Mouse (Mus musculus): Measurements from ENCODE around the gene Smad1. TPM values are rescaled to one million over a fixed set of nuclear protein-coding genes. Genes with fewer than 3 reads are reported as not detected.
"Not testable (repeated sequence)": the region's sequence is repeated elsewhere in the genome, so short reads cannot be mapped to it uniquely, and the experiment has no call there.

Smad1 gene
- total RNA-seq (2022) = 10 to 100 TPM; 31.1 to 36.5 (median 32.2) TPM

- DNase-seq (ENCODE audit: low spot score in 2 of 2) = peak; percentile 91 to 94
Measured at GRCm38 (mm10) chr8:79398994-79399650, at the start of gene Smad1. TSS of gene Smad1 (minus strand) at chr8:79399518.

- no peak for DNase-seq (ENCODE audit: low spot score in 2 of 2)
Measured at GRCm38 (mm10) chr8:79447260-79447853, 48.0 kb upstream of the Smad1 start.

DNA sequence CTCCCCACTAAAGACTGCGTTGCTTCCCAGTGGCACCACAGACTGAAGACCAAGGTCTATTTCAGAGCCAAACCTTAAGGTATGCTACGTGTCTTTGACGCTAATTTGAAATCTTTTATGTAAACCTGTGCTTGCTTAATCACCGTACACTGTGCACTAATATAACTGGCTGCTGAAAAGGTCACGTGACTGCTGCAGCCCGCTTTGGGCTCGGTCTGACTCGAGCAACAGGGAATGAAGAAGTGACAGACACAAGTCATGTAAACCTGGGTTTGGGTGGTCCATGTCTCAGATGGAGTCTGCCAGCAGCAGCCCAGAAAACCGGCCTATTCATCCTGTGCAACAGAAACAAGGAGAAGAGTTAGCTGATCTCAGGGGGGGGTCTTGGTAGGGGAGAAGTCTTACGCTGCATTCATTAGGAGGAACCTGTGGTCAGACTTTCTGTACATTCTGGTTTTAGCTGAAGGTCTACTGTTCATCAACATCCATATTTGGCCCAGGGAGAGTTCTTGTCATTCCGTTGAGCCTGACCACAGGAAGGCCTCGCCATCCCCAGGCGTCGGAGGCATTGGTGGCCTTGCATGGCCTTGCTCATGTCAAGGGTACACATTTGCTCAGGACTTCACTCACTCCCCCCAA, 44.3 kb upstream of the Smad1 start:
- DNase-seq (ENCODE audit: low spot score in 2 of 2) = no peak

GRCm38 (mm10) chr8:79433953-79434500, 34.7 kb upstream of the Smad1 start:
- DNase-seq (ENCODE audit: low spot score in 2 of 2) = no peak

GRCm38 (mm10) chr8:79414907-79415306, 15.6 kb upstream of the Smad1 start:
- no peak for DNase-seq (ENCODE audit: low spot score in 2 of 2)

DNA sequence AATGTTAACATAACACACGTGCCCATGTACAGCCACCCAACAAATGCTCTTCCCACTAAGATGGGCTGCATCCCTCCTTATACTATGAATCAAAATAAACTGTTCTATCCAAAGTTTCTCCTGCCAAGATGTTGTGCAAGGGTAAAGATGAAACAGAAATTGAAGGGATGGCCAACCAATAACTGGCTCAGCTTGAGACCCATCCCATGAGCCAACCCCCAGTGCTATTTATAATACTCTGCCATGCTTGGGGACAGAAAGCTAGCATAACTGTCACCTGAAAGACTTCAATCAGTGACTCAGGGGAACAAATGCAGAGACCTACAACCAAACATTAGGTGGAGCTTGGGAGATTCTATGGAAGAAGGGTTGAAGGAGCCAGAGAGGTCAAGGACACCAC, 11.2 kb upstream of the Smad1 start:
- no peak for DNase-seq (ENCODE audit: low spot score in 2 of 2)

DNA sequence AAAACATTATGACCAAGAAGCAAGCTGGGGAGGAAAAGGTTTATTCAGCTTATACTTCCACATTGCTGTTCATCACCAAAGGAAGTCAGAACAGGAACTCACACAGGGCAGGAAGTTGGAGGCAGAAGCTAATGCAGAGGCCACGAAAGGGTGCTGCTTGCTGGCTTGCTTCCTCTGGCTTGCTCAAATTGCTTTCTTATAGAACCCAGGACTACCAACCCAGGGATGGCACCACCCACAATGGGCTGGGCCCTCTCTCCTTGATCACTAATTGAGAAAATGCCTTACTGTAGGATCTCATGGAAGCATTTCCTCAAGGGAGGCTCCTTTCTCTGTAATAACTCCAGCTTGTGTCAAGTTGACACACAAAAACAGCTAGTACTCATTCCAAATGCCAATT, 8.0 kb upstream of the Smad1 start:
- DNase-seq (ENCODE audit: low spot score in 2 of 2) = not testable (repeated sequence)

DNA sequence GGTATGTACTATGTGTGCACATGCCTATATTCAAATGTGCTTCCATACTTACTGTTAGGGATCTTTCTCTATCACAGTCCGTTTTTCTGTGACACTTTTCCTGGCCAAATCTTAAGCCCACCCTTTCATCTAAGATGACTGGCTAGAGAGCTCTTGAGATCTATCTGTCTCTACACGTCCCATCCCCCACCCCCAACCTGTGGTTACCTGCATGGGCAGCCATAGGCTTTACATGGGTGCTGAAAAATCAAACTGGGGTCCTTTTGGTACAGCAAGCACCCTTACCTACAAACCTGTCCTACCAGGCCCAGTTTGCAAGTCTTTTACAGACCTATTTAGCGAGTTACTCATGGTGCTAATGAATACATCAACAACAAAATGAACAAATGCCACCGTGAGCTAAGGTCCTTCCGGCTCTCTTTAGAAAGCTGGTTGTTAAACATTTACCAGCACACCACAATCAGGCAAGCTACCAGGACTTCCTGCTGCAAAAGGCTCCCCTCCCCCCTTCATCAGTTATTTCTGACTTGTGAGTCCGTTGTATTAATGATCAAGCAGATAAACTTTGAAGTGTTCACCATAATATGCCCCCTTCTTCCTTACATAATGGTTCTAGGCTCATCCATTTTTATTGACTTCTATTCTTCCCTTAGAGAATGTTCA, 5.7 kb upstream of the Smad1 start:
- no peak for DNase-seq (ENCODE audit: low spot score in 2 of 2)

DNA sequence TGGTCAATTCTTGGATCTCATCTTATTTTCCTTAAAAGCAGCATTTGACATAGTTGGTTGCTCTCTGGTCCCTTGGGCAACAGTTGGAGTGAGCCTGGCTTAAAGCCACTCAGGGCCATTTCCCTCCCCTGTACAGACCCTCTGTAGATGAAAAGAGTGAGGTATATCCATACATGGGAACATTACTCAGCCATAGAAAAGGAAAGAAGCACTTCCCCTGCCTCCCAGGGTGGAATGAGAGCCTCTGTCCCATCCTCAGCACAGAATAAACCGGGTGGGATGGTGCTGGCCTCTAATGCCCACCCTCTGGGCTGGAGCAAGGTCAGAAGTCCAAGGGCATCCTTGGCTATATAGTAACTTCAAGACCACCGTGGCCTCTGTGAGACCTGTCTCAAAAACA, 1.4 kb upstream of the Smad1 start:
- no peak for DNase-seq (ENCODE audit: low spot score in 2 of 2)

GRCm38 (mm10) chr8:79398251-79398981, 902 bp downstream of the Smad1 start:
- no peak for DNase-seq (ENCODE audit: low spot score in 2 of 2)

DNA sequence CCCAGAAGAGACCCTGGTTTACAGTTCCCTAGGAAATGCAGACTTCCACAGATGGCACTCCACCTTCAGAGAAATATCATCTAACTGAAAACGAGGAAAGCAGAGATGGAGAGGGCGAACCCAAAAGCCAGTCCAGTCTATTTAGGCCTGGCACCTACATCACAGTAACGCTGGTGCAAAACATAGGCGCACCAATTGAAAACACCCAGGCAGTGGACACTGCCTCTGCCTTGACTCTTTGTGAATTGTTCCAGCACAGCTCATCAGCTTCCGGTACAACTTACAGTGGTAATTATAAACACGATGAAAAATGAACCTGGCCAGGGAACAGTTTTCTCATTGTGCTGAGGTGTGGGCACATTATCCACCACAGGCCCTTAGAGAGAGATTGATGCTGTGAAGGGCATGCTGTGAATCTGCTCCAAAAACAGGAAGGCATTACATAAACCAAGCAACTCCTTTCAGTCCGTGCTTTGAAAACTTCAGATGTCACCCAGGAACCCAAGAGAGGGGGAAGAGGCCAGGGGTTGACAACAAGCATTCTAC, 1.5 kb downstream of the Smad1 start:
- no peak for DNase-seq (ENCODE audit: low spot score in 2 of 2)

- DNase-seq (ENCODE audit: low spot score in 2 of 2) = no peak
Measured at GRCm38 (mm10) chr8:79396911-79397310, 2.4 kb downstream of the Smad1 start.

DNA sequence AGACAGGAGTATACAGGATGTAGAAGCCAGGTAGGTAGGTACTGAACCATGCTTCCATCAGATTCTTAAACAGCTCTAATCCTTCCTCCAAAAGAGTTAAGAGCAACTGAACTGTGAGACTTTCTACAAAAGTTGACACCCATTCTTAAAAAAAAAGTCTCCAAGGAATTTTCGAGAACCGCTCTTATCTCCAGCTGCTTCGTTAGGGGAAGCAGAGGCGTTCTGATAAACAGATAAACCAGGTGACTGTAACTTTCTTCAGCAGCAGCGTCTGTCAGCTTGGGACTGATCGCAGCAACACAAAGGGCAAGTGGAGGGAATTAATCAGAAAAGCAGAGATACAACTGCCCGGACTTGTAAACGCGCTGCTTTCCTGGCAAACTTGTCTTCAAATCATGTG, 5.3 kb downstream of the Smad1 start:
- no peak for DNase-seq (ENCODE audit: low spot score in 2 of 2)

DNA sequence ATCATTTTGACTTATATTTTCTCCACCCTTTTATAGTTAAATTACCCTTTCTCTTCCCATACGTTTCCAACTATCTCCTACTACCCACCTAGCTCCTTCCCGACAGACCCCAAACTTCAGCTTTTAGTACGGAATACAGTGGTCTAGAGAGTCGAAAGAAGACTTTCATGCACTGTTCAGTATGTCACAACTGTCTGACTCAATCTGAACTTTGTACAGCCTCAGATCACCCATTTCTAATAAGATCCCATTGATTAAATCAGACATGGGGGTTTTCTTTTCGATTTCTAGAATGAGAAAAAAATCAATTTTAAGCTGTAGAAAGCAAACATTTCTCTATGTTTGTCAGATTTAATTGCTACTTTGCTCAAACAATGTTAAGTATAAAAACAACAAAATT, 6.1 kb downstream of the Smad1 start:
- no peak for DNase-seq (ENCODE audit: low spot score in 2 of 2)

GRCm38 (mm10) chr8:79392649-79393048, 6.7 kb downstream of the Smad1 start:
- no peak for DNase-seq (ENCODE audit: low spot score in 2 of 2)

- no peak for DNase-seq (ENCODE audit: low spot score in 2 of 2)
Measured at GRCm38 (mm10) chr8:79391454-79391853, 7.9 kb downstream of the Smad1 start.

DNA sequence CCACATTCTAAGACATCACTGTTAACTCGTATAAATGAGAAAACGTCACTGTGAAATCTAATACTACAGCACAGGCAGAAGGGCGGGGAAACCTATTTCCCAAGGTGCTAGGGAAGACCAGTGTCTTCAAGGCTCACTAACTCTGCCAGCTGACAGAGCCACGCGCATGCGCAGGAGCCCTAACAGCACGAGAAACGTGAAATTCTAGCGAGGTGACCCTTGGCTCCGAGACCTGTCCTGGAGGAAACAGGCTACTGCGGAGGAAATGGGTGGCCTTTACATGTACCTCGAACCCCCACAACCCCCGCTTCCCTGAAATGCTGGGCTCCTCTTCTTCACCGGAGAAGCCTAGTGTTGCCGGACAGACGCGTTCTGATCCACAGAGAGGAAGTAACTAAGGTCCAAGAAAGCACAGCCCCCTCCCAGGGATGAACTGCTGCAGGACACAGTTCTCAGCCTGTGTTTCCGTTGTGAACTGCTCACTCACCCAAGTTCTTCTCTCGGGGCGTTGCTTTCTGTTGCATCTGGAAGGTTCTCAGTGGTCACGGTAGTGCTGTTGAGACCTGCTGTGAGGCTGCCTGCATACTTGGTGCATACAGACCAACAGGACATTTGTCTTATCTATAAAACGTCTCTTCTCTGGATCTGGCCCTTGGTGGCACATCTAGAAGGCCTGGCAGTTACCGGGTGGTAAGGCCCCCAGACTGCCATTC, 10.1 kb downstream of the Smad1 start:
- DNase-seq (ENCODE audit: low spot score in 2 of 2) = no peak

- no peak for DNase-seq (ENCODE audit: low spot score in 2 of 2)
Measured at GRCm38 (mm10) chr8:79386831-79387230, 12.5 kb downstream of the Smad1 start.

DNA sequence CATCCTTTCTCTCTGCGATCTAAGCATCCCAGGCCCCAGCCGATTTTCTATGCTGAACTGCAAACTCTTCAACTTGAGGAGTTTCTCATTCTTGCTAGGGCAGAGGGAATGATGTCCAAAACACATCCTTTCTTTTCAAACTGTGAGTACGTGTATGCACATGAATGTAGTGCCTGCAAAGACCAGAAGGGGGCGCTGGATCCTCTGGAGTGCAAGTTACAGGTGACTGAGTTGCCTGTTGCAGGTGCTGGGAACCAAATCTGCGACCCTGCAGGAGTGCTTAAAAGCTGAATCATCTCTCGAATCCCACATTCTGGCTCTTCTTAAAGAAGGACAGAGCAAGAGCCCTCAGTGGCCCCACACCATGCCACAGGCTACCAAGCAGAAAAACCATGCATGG, 13.0 kb downstream of the Smad1 start:
- no peak for DNase-seq (ENCODE audit: low spot score in 2 of 2)

Measured in left cerebral cortex, adult 8-10 months (tissue).